Mouse (Mus musculus) thymus, postnatal 10 days (tissue): ENCODE measurements at regions not wholly inside any gene's neighbourhood (a gene's known extent, or its start where the extent isn't known, plus 50 kb on each side); places are given as distances from the start of the nearest gene placed in this dataset.

Experiments used
- DNase-seq, 2 experiments: peaks; one replicate each; pipeline ENCODE4 v3.0.0; 2021; ENCODE audit warnings: low spot score in 2 of 2

- no peak for DNase-seq
Observed at GRCm38 (mm10) chr13:114672411-114672810, 145.6 kb upstream of the Mocs2 start.

GRCm38 (mm10) chr13:114679703-114680378, 138.2 kb upstream of the Mocs2 start:
- DNase-seq, result no peak

DNA sequence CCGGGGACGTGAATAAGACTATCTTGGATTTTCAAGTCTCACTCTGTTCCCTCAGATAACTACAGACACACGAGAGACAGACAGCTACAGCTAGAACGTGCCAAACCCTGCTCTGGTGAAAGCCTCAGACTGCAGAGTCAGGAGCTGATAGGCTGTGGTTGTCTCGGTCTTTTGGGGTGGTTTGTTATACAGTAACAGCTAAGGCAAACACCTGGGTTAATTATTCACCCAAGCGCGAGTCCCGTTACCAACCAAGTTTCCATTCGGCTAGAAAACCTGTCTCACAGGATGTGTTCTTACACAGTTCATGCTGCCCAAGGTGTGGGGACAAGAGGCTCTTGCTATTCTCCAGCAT, 137.7 kb upstream of the Mocs2 start:
- no peak for DNase-seq

GRCm38 (mm10) chr13:114681196-114681595, 136.8 kb upstream of the Mocs2 start:
- no peak for DNase-seq

GRCm38 (mm10) chr13:114681887-114682286, 136.1 kb upstream of the Mocs2 start:
- DNase-seq, result no peak

- DNase-seq, result no peak
Observed at GRCm38 (mm10) chr13:114682891-114683290, 135.1 kb upstream of the Mocs2 start.

- DNase-seq, result no peak
Observed at GRCm38 (mm10) chr13:114684298-114684697, 133.7 kb upstream of the Mocs2 start.

- DNase-seq, result no peak
Observed at GRCm38 (mm10) chr13:114685368-114685767, 132.7 kb upstream of the Mocs2 start.

GRCm38 (mm10) chr13:114712601-114713000, 105.4 kb upstream of the Mocs2 start:
- no peak for DNase-seq

- no peak for DNase-seq
Observed at GRCm38 (mm10) chr13:114719771-114720170, 98.3 kb upstream of the Mocs2 start.

- DNase-seq, result no peak
Observed at GRCm38 (mm10) chr13:114726828-114727227, 91.2 kb upstream of the Mocs2 start.

DNA sequence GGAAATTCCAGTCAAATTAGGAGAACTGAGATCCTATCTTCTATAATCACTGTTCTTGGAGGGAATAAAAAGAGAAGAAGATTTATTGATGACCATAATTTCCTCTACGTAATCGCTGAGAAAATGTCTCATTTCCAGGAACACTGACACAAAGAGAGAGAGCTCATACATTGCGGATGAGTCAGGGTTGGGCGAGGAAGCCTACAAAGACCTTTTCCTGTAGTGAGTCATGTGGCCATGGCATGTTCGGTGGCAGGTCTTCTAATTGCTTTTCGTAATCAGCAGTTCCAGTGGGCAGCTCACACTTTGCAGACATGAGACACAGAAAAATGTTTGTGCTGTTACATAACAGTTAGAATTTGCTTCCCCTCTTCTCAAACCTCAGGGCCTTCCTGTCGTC, 83.0 kb upstream of the Mocs2 start:
- no peak for DNase-seq

DNA sequence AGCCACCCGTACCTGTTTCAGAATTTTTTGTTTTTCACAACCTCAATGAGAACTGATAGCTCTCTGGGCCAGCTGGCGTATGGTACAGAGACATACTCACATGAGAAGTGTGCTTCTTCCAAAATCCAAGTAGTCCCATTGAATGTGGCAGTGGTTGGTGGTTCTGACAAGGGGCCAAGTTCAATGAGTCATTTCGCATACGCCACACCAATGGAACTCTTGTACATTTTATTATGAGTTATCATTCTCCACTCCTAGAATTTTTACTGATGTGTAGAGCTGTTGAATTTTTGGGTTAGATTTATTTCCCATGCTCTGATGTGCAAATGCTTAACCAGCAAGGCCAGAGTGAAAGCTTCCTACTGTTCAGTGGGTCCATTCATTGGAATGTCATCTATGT, 82.0 kb upstream of the Mocs2 start:
- DNase-seq, result no peak

GRCm38 (mm10) chr13:114742534-114742933, 75.5 kb upstream of the Mocs2 start:
- DNase-seq, result no peak

DNA sequence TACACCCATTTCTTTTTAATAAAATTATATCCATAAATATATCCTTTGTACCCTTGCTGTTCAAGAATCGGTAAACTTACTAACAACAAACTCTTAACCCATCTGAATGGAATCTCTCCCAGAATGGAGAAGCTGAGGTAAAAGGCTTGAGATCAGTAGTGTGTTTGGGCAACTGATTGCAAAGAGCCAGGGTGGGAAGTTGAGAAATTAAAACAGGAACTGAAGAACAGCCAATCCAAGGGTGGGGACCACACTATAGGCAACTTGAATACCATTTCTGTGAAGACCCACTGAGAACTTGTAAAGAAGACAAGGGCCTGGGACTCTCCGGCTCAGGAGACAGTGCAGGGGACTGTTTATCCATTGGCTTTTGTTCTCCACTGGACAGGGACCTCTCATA, 72.2 kb upstream of the Mocs2 start:
- no peak for DNase-seq

DNA sequence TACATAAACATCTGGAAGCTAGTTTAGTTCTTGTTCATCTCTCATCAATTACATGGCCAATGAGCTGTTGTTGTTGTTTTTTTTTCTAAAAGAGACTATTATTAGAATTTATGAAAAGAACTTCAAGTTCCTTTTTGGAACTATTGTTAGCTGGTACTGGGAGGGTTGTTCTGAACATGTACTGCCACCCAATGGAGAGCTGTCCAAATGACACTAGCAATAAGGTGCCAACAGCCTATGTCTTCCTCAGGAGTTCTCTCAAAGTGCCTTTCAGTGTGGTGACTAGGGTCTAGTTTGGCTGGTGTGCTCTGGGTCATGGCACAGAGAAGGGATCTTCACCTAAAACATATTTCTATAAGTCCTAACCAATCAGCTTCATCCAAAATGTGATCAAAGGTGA, 60.6 kb upstream of the Mocs2 start:
- no peak for DNase-seq

DNA sequence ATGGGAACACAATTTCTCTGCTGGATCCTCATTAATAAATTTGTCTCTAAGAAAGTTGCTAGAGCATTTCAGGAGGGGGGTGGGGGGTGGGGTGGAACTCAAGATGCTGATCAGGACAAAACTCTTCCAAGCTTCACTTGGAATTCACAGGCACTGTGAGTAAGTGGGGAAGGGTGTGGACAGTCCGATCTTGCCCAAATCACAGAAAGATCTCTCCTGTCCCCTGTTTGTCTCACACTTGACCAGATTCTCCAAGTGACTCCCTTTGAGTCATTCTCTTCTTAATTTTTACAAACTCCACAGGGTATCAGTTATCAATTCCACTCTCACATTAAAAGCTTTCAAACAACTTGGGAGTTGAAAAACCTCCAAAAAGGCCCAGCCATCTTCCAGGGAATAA, 58.1 kb upstream of the Mocs2 start:
- DNase-seq, result no peak

- DNase-seq, result no peak
Observed at GRCm38 (mm10) chr13:114760901-114761300, 57.1 kb upstream of the Mocs2 start.
